Mouse (Mus musculus): ENCODE measurements around the gene Gm21170. TPM values are rescaled to one million over a fixed set of nuclear protein-coding genes. Genes with fewer than 3 reads are reported as not detected.
"Not testable (repeated sequence)": the region's sequence is repeated elsewhere in the genome, so short reads cannot be mapped to it uniquely, and the experiment has no call there.

Gm21170 gene
- total RNA-seq (2014; rRNA removed) (not detected in 2 replicates), polyA plus RNA-seq (2015; fragmentation: Nextera tagmentation; extraction: Ambion mirVana) (not detected in 2 replicates)

DNA sequence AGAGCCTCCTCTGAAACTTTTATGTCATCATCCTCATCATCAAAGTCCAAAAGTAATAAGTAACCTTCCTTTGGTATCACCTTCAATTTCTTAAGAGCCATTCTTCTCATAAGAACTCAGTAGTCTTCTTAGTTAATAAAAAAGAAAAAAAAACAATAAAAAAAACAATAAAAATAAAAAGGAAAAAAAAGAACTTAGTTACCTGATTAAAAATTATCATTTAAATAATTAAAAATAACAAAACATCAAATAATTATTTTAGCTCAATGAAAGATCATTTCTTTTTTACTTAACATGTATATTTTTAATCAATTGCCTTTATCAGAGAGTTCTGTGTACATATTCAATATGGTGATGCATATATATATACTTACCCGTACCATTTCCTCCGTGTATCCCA lies at the start of gene Gm21170:
Gm21170 (minus strand) TSS at position 101 of the 400 bp plus-strand sequence.
- DNase-seq (ENCODE audit: low spot score); H3K4me3 ChIP-seq (ENCODE audit: low read depth, low read length); H3K9me3 ChIP-seq (ENCODE audit: low read length); H3K36me3 ChIP-seq (ENCODE audit: insufficient read depth, low read length); H3K27ac ChIP-seq (ENCODE audit: low read depth, low read length); H3K9ac ChIP-seq (replicated peaks; ENCODE audit: low read length, poor library complexity, severe bottlenecking); H3K4me1 ChIP-seq (ENCODE audit: insufficient read depth, low read length); ATAC-seq (ENCODE audit: low FRiP score); H3K27me3 ChIP-seq (ENCODE audit: insufficient read depth, low read length); H3K4me2 ChIP-seq (ENCODE audit: low read depth, low read length, poor library complexity, severe bottlenecking): not testable (repeated sequence)
- no CpG with 5 or more reads among the region's 2 CpGs for WGBS

Other genes with a start within 250 kb of the Gm21170 start
- not detected in 2 replicates for gene Gm21256, start 240.1 kb downstream of the Gm21170 start, total RNA-seq (2014; rRNA removed)
- gene Gm21256, start 240.1 kb downstream of the Gm21170 start, polyA plus RNA-seq (2015; fragmentation: Nextera tagmentation; extraction: Ambion mirVana): not detected in 2 replicates